Mouse (Mus musculus) hindbrain, embryonic 11.5 days (tissue): ENCODE measurements around the gene Smtn. TPM values are rescaled to one million over a fixed set of nuclear protein-coding genes. Genes with fewer than 3 reads are reported as not detected.

Source experiments
- ATAC-seq: fragments of 200-750 bp; cut with Nextera tagmentation; 2 replicates; pipeline ENCODE4 v1.8.0; 2017; ENCODE audit warnings: mild to moderate bottlenecking, moderate TSS enrichment, moderate library complexity; ENCODE audit not compliant: low FRiP score
- DNase-seq: peaks from one replicate; pipeline ENCODE4 v3.0.0-alpha.2; 2015; ENCODE audit warnings: low spot score
- H3K27ac ChIP-seq: fragments of 300-500 bp; sonication (generic); 2 replicates; pipeline ENCODE4 v1.5.1; 2014; ENCODE audit warnings: mild to moderate bottlenecking, low read depth, low read length
- H3K27me3 ChIP-seq: fragments of 300-500 bp; sonication (generic); 2 replicates; pipeline ENCODE4 v1.6.1; 2014; ENCODE audit warnings: mild to moderate bottlenecking, low read length, moderate library complexity, mixed read lengths; ENCODE audit not compliant: control insufficient read depth, insufficient read depth
- H3K36me3 ChIP-seq: fragments of 300-500 bp; sonication (generic); 2 replicates; pipeline ENCODE4 v1.6.1; 2014; ENCODE audit warnings: mild to moderate bottlenecking, low read length, moderate library complexity, mixed read lengths; ENCODE audit not compliant: control insufficient read depth, insufficient read depth
- H3K4me1 ChIP-seq: fragments of 300-500 bp; sonication (generic); replicated peaks from 2 replicates; pipeline ENCODE4 v1.6.1; 2014; ENCODE audit warnings: low read length, mixed read lengths; ENCODE audit not compliant: control insufficient read depth, insufficient read depth
- H3K4me2 ChIP-seq: fragments of 300-500 bp; sonication (generic); replicated peaks from 2 replicates; pipeline ENCODE4 v1.6.1; 2014; ENCODE audit warnings: mild to moderate bottlenecking, low read depth, low read length
- H3K4me3 ChIP-seq: fragments of 300-500 bp; sonication (generic); 2 replicates; pipeline ENCODE4 v1.5.1; 2014; ENCODE audit warnings: low read depth, low read length
- H3K9ac ChIP-seq: fragments of 300-500 bp; sonication (generic); 2 replicates; pipeline ENCODE4 v1.6.1; 2014; ENCODE audit warnings: low read depth, low read length
- H3K9me3 ChIP-seq: fragments of 300-500 bp; sonication (generic); 2 replicates; pipeline ENCODE4 v1.6.1; 2016; ENCODE audit warnings: low read length; ENCODE audit not compliant: control insufficient read depth
- WGBS: fragments of 180-500 bp; shearing (Covaris S2); extraction: QIAGEN DNeasy Blood & Tissue Kit; methylation state at CpG from one replicate; pipeline ENCODE4 v1.1.7; 2014; 5-methylcytosine and 5-hydroxymethylcytosine counted together
- polyA plus RNA-seq: library from polyadenylated mRNA; unstranded; fragments of >200 nt; fragmentation: Nextera tagmentation; extraction: Ambion mirVana; gene quantifications from 2 replicates; pipeline ENCODE4 v1.2.1, GENCODE M21; 2014

The Smtn gene
- polyA plus RNA-seq, 1 experiment from 2014 or later: 27.0 TPM

DNA sequence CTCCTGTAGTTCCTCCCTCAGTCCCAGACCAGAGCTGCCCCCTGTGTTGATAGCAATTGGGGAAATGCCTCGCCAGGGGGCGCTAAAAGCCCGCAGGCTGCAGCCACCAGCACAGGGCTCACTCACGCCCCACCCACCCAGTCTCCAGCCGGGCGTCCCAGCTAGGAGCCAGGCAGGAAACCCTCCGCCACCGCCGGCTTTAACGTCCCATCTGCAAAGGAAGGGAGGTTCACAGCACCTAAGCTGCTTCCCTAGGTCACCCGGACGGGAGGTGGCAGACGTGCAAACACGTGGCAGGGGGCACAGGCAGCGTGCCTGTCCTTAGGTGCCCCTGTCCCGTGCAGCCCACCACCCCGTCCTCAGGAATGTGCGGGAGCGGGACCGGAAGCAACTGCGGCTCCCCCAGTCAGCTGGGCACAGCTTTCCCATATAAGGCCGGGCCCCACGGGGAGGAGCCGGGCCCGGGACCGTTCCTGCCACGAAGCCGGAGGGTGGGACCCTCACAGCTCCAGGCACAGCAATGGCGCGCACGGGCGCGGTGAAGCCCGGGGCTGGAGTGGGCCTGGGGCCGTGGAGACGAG is 4.9 kb downstream of the Smtn start:
- Histone ChIP-seq H3K4me3 (peak overlapping the region; percentile 36), H3K9me3 (no peaks in the 10 kb centered on the region), H3K4me2 (peak overlapping the region; percentile 79), H3K9ac (peak overlapping the region; percentile 42), H3K27me3 (no peaks in the 10 kb centered on the region), H3K36me3 (peaks cover 2% of the 10 kb centered on the region; the same call in 1 of the 2 replicates), H3K27ac (peak overlapping the region; percentile 12), H3K4me1 (peaks cover 6% of the 10 kb centered on the region)
- WGBS: under 1% methylated on average over 35 of the region's 36 CpGs
- DNase-seq (peak; percentile 98), ATAC-seq (peak; percentile 82)

DNA sequence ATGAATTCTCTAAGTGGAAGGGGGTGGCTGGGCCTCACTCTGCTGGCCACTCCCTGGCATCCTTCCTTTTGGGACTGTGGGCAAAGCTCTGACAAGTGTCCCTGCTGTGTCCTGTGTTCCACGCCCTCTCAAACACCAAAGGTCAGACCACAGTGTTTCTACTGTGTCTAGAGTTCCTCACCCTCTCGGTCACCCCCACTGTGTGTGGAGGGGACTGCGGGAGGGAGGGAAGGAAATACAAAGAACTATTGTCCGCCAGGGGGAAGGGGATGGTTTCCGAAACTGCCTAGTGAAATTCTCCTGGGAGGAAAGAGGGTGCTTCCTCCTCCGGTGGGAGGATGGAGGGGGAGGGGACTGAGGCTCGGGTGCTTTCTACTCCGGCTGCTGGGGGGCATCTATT is 5.5 kb downstream of the Smtn start:
- Histone ChIP-seq H3K9ac (no peak overlapping the region), H3K27me3 (no peaks in the 10 kb centered on the region), H3K4me1 (peaks cover 6% of the 10 kb centered on the region), H3K4me3 (no peak overlapping the region), H3K36me3 (peaks cover 2% of the 10 kb centered on the region; the same call in 1 of the 2 replicates), H3K27ac (no peak overlapping the region), H3K9me3 (no peaks in the 10 kb centered on the region), H3K4me2 (0 out of 2 replicates have a peak overlapping the region, but pooled peaks have one; percentile 79)
- 4% methylated on average over 8 of the region's 8 CpGs for WGBS
- peak; percentile 23; the same call in 1 of the 2 replicates for ATAC-seq
- no peak for DNase-seq

DNA sequence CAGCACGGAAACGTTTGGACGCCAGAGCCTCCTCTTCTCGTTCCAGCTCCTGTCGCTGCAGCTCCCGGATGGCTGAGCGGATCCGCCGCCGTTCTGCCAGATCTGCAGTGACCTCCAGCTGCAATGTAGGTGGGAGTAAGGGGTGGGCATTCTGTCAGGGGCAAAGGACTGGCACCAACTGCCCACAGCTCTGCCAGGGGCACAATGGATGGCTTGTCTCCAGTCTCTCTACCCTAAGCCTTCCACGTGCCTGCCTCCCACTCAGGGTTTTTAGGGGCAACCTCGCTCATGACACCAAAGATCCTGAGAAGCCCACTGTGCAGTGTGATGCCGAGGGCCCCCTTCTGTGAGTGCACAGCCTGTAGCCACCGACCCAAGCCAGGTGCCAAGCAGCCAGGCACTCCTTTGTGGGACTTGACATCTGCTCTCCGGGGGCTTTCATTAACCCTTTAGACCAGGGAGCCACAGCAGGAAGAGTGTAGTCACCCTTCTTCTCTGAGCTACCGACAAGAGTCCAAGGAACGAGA is 6.9 kb downstream of the Smtn start:
- Histone ChIP-seq H3K27ac (no peak overlapping the region), H3K27me3 (no peaks in the 10 kb centered on the region), H3K4me3 (no peak overlapping the region), H3K4me1 (peaks cover 6% of the 10 kb centered on the region), H3K36me3 (peaks cover 2% of the 10 kb centered on the region; the same call in 1 of the 2 replicates), H3K9me3 (no peaks in the 10 kb centered on the region), H3K4me2 (no peak overlapping the region), H3K9ac (no peak overlapping the region)
- no peak for DNase-seq
- WGBS: 87% methylated on average over 17 of the region's 17 CpGs
- no peak for ATAC-seq

DNA sequence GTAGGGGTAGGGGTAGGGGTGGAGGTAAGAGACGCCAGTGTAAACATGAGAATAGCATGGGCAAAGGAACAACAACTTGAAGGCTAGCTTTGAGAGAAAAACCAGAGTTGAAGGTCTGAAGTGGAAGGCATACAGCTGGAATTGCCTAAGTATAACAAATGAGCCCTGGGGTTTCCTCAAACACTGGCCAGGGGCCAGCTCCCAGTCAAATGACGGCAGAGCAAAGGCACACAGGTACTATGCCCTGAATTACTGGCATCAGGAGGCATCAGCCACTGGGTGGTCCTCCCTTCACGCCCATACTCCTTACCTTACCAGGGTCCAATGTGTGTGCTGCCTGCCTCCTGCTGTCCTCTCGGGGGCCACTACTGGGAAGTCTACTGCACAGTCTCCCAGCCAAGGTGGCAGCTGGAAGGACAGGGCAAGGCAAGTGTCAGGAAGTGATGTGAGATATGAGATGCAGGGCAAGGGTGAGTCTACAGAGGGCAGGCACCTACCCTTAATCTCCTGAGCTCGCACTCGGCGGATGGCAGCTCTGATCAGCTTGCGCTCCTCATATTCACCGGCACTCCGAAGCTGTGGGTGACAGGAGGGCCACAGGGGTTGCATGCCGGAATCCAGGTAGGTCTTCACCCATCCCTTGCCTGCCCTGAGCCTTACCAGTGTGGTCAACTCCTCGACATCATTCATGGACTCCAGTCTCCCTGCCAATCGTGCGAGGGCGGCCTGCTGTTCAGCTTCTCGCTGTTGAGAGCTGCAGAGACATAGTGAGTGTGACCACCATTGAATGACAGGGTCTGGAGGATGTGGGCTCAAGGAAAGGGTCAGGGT is 8.1 kb downstream of the Smtn start:
- Histone ChIP-seq H3K36me3 (peaks cover 2% of the 10 kb centered on the region; the same call in 1 of the 2 replicates), H3K9ac (no peak overlapping the region), H3K4me2 (no peak overlapping the region), H3K4me3 (no peak overlapping the region), H3K27ac (no peak overlapping the region), H3K9me3 (no peaks in the 10 kb centered on the region), H3K4me1 (peaks cover 4% of the 10 kb centered on the region; the same call in 1 of the 2 replicates), H3K27me3 (no peaks in the 10 kb centered on the region)
- ATAC-seq: no peak
- no peak for DNase-seq
- 94% methylated on average over 16 of the region's 16 CpGs for WGBS

DNA sequence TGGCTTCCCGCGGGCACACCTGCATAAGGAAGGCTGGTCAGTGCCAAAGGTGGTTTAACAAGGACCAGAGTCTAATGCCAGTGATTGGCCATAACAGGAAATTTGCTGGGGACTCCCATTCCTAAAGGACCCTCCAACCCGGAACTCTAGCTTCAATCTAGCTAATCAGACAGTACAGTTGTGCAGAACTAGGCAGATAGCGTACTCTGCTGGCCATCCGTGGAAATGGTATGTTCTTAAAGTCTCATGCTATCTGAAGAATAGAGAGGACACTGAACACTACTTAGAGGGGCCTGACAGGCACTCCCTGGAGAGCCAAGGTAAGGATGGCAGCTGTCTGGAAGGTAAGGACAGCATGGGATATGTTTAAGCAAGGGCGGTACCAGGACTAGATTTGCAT is 8.8 kb downstream of the Smtn start:
- H3K27me3 ChIP-seq: no peaks in the 10 kb centered on the region
- WGBS: 81% methylated on average over 6 of the region's 6 CpGs
- H3K9me3 ChIP-seq: no peaks in the 10 kb centered on the region
- H3K27ac ChIP-seq: no peak overlapping the region
- no peak for ATAC-seq
- peaks cover 2% of the 10 kb centered on the region; the same call in 1 of the 2 replicates for H3K36me3 ChIP-seq
- H3K4me2 ChIP-seq: no peak overlapping the region
- peaks cover 4% of the 10 kb centered on the region; the same call in 1 of the 2 replicates for H3K4me1 ChIP-seq
- no peak for DNase-seq
- H3K9ac ChIP-seq: no peak overlapping the region
- H3K4me3 ChIP-seq: no peak overlapping the region

DNA sequence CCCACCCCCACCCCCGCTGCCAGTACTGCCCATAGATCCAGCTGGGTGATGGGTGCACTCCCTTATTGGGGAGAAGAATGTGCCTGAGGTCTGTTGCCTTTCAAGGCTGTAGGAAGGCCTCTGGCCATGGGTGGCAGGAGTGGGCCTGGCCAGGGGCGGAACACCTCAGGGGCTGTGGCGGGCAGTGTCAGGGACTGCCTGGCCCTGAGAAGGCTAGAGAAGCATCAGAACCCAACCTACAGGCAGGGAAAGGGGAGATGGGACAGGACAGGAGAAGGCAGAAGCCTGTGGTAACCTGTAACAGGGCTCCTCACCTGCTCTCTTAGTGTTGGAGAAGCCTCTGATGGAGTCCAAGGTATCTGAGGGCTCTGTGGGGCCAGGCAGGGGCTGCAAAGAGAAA is 9.7 kb downstream of the Smtn start:
- Histone ChIP-seq H3K9ac (no peak overlapping the region), H3K9me3 (no peaks in the 10 kb centered on the region), H3K36me3 (peaks cover 2% of the 10 kb centered on the region; the same call in 1 of the 2 replicates), H3K27me3 (no peaks in the 10 kb centered on the region), H3K4me1 (no peaks in the 10 kb centered on the region), H3K4me3 (no peak overlapping the region), H3K27ac (no peak overlapping the region), H3K4me2 (no peak overlapping the region)
- 100% methylated on average over 2 of the region's 3 CpGs for WGBS
- DNase-seq: no peak
- ATAC-seq: no peak

DNA sequence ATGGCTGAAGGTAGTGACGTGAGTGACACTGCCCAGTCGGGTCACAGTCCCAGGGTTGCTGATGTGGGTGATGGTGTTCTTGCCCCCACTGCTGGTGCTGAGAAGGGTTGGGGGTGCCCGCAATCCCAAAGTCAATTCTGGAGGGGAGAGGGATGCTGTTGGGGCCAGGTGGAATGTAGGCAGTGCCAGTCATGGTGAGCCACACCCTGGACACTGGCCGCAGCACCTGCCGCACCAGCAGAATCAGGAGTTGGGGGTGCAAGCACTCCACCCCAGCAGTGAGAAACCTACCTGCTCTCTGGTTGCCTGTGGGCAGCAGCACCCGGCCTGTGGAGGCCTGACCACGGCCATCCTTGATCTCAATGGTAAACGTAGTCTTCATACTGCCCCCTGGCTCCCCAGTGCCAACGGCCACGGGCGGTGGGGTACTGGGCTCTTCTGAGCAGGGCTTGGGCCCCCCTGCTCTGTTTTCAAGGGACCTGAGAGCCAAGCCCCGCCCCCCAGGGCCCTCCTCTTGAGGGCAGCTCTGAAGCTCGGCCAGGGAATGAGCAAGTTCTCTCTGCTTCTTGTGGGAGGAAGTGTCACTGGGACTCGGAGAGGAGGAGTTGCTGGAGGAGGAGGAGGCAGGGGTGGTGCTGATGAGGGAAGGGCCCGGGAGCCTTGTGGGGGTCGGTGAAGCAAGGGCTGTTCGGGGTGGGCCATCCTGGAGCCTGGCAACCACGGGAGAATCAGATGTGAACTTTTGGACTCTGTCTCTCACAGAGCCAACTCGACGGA is 10.7 kb downstream of the Smtn start:
- Histone ChIP-seq H3K4me2 (no peak overlapping the region), H3K4me1 (no peaks in the 10 kb centered on the region), H3K9me3 (no peaks in the 10 kb centered on the region), H3K9ac (no peak overlapping the region), H3K27me3 (no peaks in the 10 kb centered on the region), H3K27ac (no peak overlapping the region), H3K36me3 (peaks cover 2% of the 10 kb centered on the region; the same call in 1 of the 2 replicates), H3K4me3 (no peak overlapping the region)
- WGBS: 83% methylated on average over 20 of the region's 20 CpGs
- no peak for DNase-seq
- no peak for ATAC-seq

DNA sequence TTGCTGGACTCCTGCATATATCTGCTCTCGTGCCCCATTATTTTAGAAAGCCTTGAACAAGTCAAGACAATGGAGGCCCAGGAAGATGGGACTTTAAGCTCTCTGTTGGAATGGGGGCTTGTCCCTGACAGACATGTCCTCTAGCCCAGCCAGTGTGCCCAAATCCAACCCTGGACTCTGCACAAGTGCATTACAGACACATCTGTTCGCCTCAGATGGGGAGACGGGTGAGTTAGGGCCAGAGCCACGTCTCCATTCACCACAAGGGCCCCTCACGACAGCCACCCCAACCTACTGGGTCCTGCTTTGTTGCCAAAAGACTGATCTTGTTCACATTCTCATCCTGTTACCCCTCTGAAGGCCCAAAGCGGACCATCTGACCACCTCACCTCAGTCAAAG is 12.2 kb downstream of the Smtn start:
- Histone ChIP-seq H3K4me2 (no peak overlapping the region), H3K27me3 (no peaks in the 10 kb centered on the region), H3K4me1 (no peaks in the 10 kb centered on the region), H3K4me3 (no peak overlapping the region), H3K9me3 (no peaks in the 10 kb centered on the region), H3K9ac (no peak overlapping the region), H3K36me3 (peaks cover 6% of the 10 kb centered on the region; the same call in 1 of the 2 replicates), H3K27ac (no peak overlapping the region)
- no peak for DNase-seq
- no peak for ATAC-seq
- WGBS: 86% methylated on average over 6 of the region's 6 CpGs
